Mouse (Mus musculus) erythroblast, adult 5-6 weeks (primary cell): ENCODE results near the gene Vps35. TPM values are rescaled to one million over a fixed set of nuclear protein-coding genes. Genes with fewer than 3 reads are reported as not detected.

ENCODE experiments used
- ATAC-seq: replicated peaks from 2 replicates; pipeline ENCODE4 v1.8.0; 2016; ENCODE audit warnings: moderate number of reproducible peaks, mild to moderate bottlenecking, moderate TSS enrichment, inconsistent platforms; ENCODE audit not compliant: poor library complexity, low FRiP score, severe bottlenecking
- total RNA-seq, 2 experiments: library from RNA; stranded (forward) in 1 of 2; stranded (reverse) in 1 of 2; fragments of 150-400 nt in 1 of 2; fragments of 200-764, 138-1000 nt in 1 of 2; gene quantifications; 2 replicates each; pipeline versions ENCODE4 v1.2.3 to v1.2.4; 2015 to 2017; ENCODE audit warnings: low replicate concordance in 2 of 2

The Vps35 gene
- total RNA-seq (2015; ENCODE audit: low replicate concordance) (54.8 and 68.4 TPM in 2 replicates), total RNA-seq (2017; ENCODE audit: low replicate concordance) (50.0 and 53.9 TPM in 2 replicates)

GRCm38 (mm10) chr8:85299434-85300077 lies at the start of gene Vps35, which contains the start of gene Orc6:
Gene Vps35, minus strand, starts transcription at chr8:85299802.
Gene Orc6, plus strand, starts transcription at chr8:85299632.
- peak; percentile 94 for ATAC-seq

GRCm38 (mm10) chr8:85339871-85340573 lies 40.4 kb upstream of the Vps35 start:
- no peak for ATAC-seq

- ATAC-seq: no peak
Measured at GRCm38 (mm10) chr8:85337681-85338080, 38.1 kb upstream of the Vps35 start.

- ATAC-seq: no peak
Measured at GRCm38 (mm10) chr8:85336211-85336933, 36.8 kb upstream of the Vps35 start.

GRCm38 (mm10) chr8:85335105-85335504 lies 35.5 kb upstream of the Vps35 start:
- no peak for ATAC-seq

- no peak for ATAC-seq
Measured at GRCm38 (mm10) chr8:85329506-85329905, 29.9 kb upstream of the Vps35 start.

GRCm38 (mm10) chr8:85327036-85327435 lies 27.4 kb upstream of the Vps35 start:
- no peak for ATAC-seq

GRCm38 (mm10) chr8:85323084-85323483 lies 23.5 kb upstream of the Vps35 start:
- no peak for ATAC-seq

GRCm38 (mm10) chr8:85321981-85322380 lies 22.4 kb upstream of the Vps35 start:
- ATAC-seq: no peak

- peak; percentile 89 for ATAC-seq
Measured at GRCm38 (mm10) chr8:85318534-85318933, 18.9 kb upstream of the Vps35 start.

GRCm38 (mm10) chr8:85313036-85313435 lies 13.4 kb upstream of the Vps35 start:
- no peak for ATAC-seq

GRCm38 (mm10) chr8:85311743-85312142 lies 12.1 kb upstream of the Vps35 start:
- ATAC-seq: peak; percentile 54

GRCm38 (mm10) chr8:85308564-85308963 lies 9.0 kb upstream of the Vps35 start:
- no peak for ATAC-seq

GRCm38 (mm10) chr8:85303531-85303930 lies 3.9 kb upstream of the Vps35 start:
- no peak for ATAC-seq

- ATAC-seq: no peak
Measured at GRCm38 (mm10) chr8:85302931-85303330, 3.3 kb upstream of the Vps35 start.

GRCm38 (mm10) chr8:85301941-85302340 lies 2.3 kb upstream of the Vps35 start:
- ATAC-seq: no peak

GRCm38 (mm10) chr8:85298600-85299433 lies 785 bp downstream of the Vps35 start:
- peak; percentile 50 for ATAC-seq

GRCm38 (mm10) chr8:85286846-85287245 lies 12.8 kb downstream of the Vps35 start:
- ATAC-seq: no peak

- ATAC-seq: no peak
Measured at GRCm38 (mm10) chr8:85227297-85227696, 72.3 kb downstream of the Vps35 start.

GRCm38 (mm10) chr8:85225688-85226087 lies 73.9 kb downstream of the Vps35 start, which contains the start of gene Olfr371:
Gene Olfr371, plus strand, starts transcription at chr8:85225988.
- no peak for ATAC-seq
